Mouse (Mus musculus) stomach, embryonic 14.5 days (tissue): Measurements from ENCODE around the gene Fbxl20. TPM values are rescaled to one million over a fixed set of nuclear protein-coding genes. Genes with fewer than 3 reads are reported as not detected.

Experiments used
- ATAC-seq: fragments of 200-750 bp; cut with Nextera tagmentation; 2 replicates; pipeline ENCODE4 v1.8.0; 2017; ENCODE audit warnings: low read depth, moderate TSS enrichment; ENCODE audit not compliant: insufficient number of reproducible peaks, insufficient read depth, low FRiP score
- H3K27ac ChIP-seq: fragments of 300-500 bp; sonication (generic); 2 replicates; pipeline ENCODE4 v1.5.1; 2014; ENCODE audit warnings: mild to moderate bottlenecking, low read length, moderate library complexity, mixed read lengths
- H3K27me3 ChIP-seq: fragments of 300-500 bp; sonication (generic); 2 replicates; pipeline ENCODE4 v1.6.1; 2014; ENCODE audit warnings: low read length, control low read depth, mixed read lengths; ENCODE audit not compliant: control insufficient read depth, insufficient read depth
- H3K36me3 ChIP-seq: fragments of 300-500 bp; sonication (generic); 2 replicates; pipeline ENCODE4 v1.6.1; 2014; ENCODE audit warnings: mild to moderate bottlenecking, control low read depth, low read length, moderate library complexity, mixed read lengths; ENCODE audit not compliant: control insufficient read depth, insufficient read depth
- H3K4me1 ChIP-seq: fragments of 300-500 bp; sonication (generic); 2 replicates; pipeline ENCODE4 v1.6.1; 2014; ENCODE audit warnings: low read length, control low read depth, mixed read lengths; ENCODE audit not compliant: control insufficient read depth, insufficient read depth
- H3K4me2 ChIP-seq: fragments of 300-500 bp; sonication (generic); replicated peaks from 2 replicates; pipeline ENCODE4 v1.6.1; 2014; ENCODE audit warnings: low read depth, low read length, control low read depth
- H3K4me3 ChIP-seq: fragments of 300-500 bp; sonication (generic); 2 replicates; pipeline ENCODE4 v1.5.1; 2014; ENCODE audit warnings: low read depth, low read length, control low read depth
- H3K9ac ChIP-seq: fragments of 300-500 bp; sonication (generic); replicated peaks from 2 replicates; pipeline ENCODE4 v1.6.1; 2014; ENCODE audit warnings: low read depth, mild to moderate bottlenecking, control low read depth, low read length, moderate library complexity, mixed read lengths
- H3K9me3 ChIP-seq: fragments of 300-500 bp; sonication (generic); 2 replicates; pipeline ENCODE4 v1.6.1; 2016; ENCODE audit warnings: low read depth, low read length, control low read depth; ENCODE audit not compliant: control insufficient read depth
- WGBS: fragments of 180-500 bp; shearing (Covaris S2); extraction: QIAGEN DNeasy Blood & Tissue Kit; methylation state at CpG from one replicate; pipeline ENCODE4 v1.1.7; 2014; 5-methylcytosine and 5-hydroxymethylcytosine counted together
- polyA plus RNA-seq: library from polyadenylated mRNA; unstranded; fragments of >200 nt; fragmentation: Nextera tagmentation; extraction: Ambion mirVana; gene quantifications from 2 replicates; pipeline ENCODE4 v1.2.1, GENCODE M21; 2014

Fbxl20 gene
- polyA plus RNA-seq, 1 experiment from 2014 or later = 14.1 TPM

- Histone ChIP-seq H3K9ac (no peak overlapping the region), H3K4me3 (no peak overlapping the region), H3K27ac (no peak overlapping the region), H3K27me3 (peaks cover 26% of the 10 kb centered on the region), H3K36me3 (no peaks in the 10 kb centered on the region), H3K4me2 (no peak overlapping the region), H3K4me1 (0 out of 2 replicates have a peak, but pooled peaks cover 8% of the 10 kb centered on the region), H3K9me3 (no peaks in the 10 kb centered on the region)
- no peak for ATAC-seq
- 36% methylated on average over 2 of the region's 2 CpGs for WGBS
Observed at GRCm38 (mm10) chr11:98050940-98051339, 99.3 kb downstream of the Fbxl20 start.

- Histone ChIP-seq H3K9ac (no peak overlapping the region), H3K9me3 (no peaks in the 10 kb centered on the region), H3K27ac (no peak overlapping the region), H3K4me1 (0 out of 2 replicates have a peak, but pooled peaks cover 8% of the 10 kb centered on the region), H3K4me2 (no peak overlapping the region), H3K4me3 (no peak overlapping the region), H3K36me3 (no peaks in the 10 kb centered on the region), H3K27me3 (peaks cover 26% of the 10 kb centered on the region)
- 23% methylated on average over 2 of the region's 2 CpGs for WGBS
- no peak for ATAC-seq
Observed at GRCm38 (mm10) chr11:98050520-98050815, 99.7 kb downstream of the Fbxl20 start.

- Histone ChIP-seq H3K9me3 (no peaks in the 10 kb centered on the region), H3K4me2 (no peak overlapping the region), H3K9ac (no peak overlapping the region), H3K4me3 (no peak overlapping the region), H3K36me3 (no peaks in the 10 kb centered on the region), H3K4me1 (0 out of 2 replicates have a peak, but pooled peaks cover 8% of the 10 kb centered on the region), H3K27me3 (peaks cover 26% of the 10 kb centered on the region), H3K27ac (no peak overlapping the region)
- ATAC-seq = no peak
- 63% methylated on average over 14 of the region's 14 CpGs for WGBS
Observed at GRCm38 (mm10) chr11:98049672-98050519, 100.3 kb downstream of the Fbxl20 start.

- 83% methylated on average over 4 of the region's 4 CpGs for WGBS
- Histone ChIP-seq H3K9me3 (no peaks in the 10 kb centered on the region), H3K4me2 (no peak overlapping the region), H3K36me3 (no peaks in the 10 kb centered on the region), H3K27me3 (peaks cover 23% of the 10 kb centered on the region), H3K4me3 (no peak overlapping the region), H3K27ac (no peak overlapping the region), H3K9ac (no peak overlapping the region), H3K4me1 (0 out of 2 replicates have a peak, but pooled peaks cover 7% of the 10 kb centered on the region)
- no peak for ATAC-seq
Observed at GRCm38 (mm10) chr11:98047745-98048144, 102.5 kb downstream of the Fbxl20 start.

GRCm38 (mm10) chr11:98046466-98046865 is 103.7 kb downstream of the Fbxl20 start:
- no peak overlapping the region for H3K27ac ChIP-seq
- no peaks in the 10 kb centered on the region for H3K36me3 ChIP-seq
- H3K4me1 ChIP-seq = no peaks in the 10 kb centered on the region
- no peak overlapping the region for H3K4me2 ChIP-seq
- H3K9me3 ChIP-seq = no peaks in the 10 kb centered on the region
- H3K27me3 ChIP-seq = peaks cover 10% of the 10 kb centered on the region
- WGBS = 40% methylated on average over 1 of the region's 1 CpGs
- no peak for ATAC-seq
- no peak overlapping the region for H3K4me3 ChIP-seq
- H3K9ac ChIP-seq = no peak overlapping the region

GRCm38 (mm10) chr11:98045596-98045995 is 104.6 kb downstream of the Fbxl20 start:
- no peaks in the 10 kb centered on the region for H3K4me1 ChIP-seq
- no peak overlapping the region for H3K9ac ChIP-seq
- no peak overlapping the region for H3K4me2 ChIP-seq
- no peak overlapping the region for H3K4me3 ChIP-seq
- ATAC-seq = no peak
- 65% methylated on average over 4 of the region's 4 CpGs for WGBS
- H3K36me3 ChIP-seq = no peaks in the 10 kb centered on the region
- H3K27ac ChIP-seq = no peak overlapping the region
- H3K9me3 ChIP-seq = no peaks in the 10 kb centered on the region
- peaks cover 1% of the 10 kb centered on the region for H3K27me3 ChIP-seq

GRCm38 (mm10) chr11:98044074-98044473 is 106.1 kb downstream of the Fbxl20 start:
- Histone ChIP-seq H3K9me3 (no peaks in the 10 kb centered on the region), H3K36me3 (no peaks in the 10 kb centered on the region), H3K4me3 (no peak overlapping the region), H3K9ac (no peak overlapping the region), H3K4me1 (no peaks in the 10 kb centered on the region), H3K27ac (no peak overlapping the region), H3K4me2 (no peak overlapping the region), H3K27me3 (no peaks in the 10 kb centered on the region)
- ATAC-seq = no peak
- 61% methylated on average over 5 of the region's 5 CpGs for WGBS

- H3K4me3 ChIP-seq = no peak overlapping the region
- H3K4me1 ChIP-seq = no peaks in the 10 kb centered on the region
- H3K4me2 ChIP-seq = no peak overlapping the region
- H3K36me3 ChIP-seq = no peaks in the 10 kb centered on the region
- no peak overlapping the region for H3K27ac ChIP-seq
- H3K27me3 ChIP-seq = no peaks in the 10 kb centered on the region
- 74% methylated on average over 6 of the region's 6 CpGs for WGBS
- H3K9me3 ChIP-seq = no peaks in the 10 kb centered on the region
- no peak overlapping the region for H3K9ac ChIP-seq
- ATAC-seq = no peak
Observed at GRCm38 (mm10) chr11:98042741-98043140, 107.5 kb downstream of the Fbxl20 start.

GRCm38 (mm10) chr11:98040975-98041374 is 109.2 kb downstream of the Fbxl20 start:
- H3K4me2 ChIP-seq = no peak overlapping the region
- H3K27me3 ChIP-seq = no peaks in the 10 kb centered on the region
- 77% methylated on average over 8 of the region's 8 CpGs for WGBS
- H3K36me3 ChIP-seq = no peaks in the 10 kb centered on the region
- H3K9me3 ChIP-seq = no peaks in the 10 kb centered on the region
- H3K4me3 ChIP-seq = no peak overlapping the region
- H3K27ac ChIP-seq = no peak overlapping the region
- no peak overlapping the region for H3K9ac ChIP-seq
- no peaks in the 10 kb centered on the region for H3K4me1 ChIP-seq
- no peak for ATAC-seq
